Comparison of ENCODE assay signal across 22 mouse cellular contexts in the genomic region with DNA sequence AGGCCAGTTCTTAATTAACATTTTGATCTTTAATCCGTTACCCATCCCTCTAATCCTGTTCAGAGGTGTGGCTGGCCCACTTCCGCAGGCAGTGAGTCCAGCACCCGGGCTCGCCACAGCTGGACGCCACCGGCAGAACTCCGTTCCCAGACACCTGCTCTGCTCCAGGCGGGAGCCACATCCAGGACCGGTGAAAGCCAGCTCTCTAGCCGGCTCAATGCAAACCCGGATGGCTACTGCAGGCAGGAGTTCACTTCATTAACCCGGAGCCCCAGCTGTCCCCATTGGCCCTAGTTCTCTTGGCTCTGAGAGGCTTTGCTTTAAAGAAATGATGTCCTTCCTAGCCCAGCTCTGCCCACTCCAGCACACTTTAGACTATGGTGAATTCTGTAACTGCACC.
A peak's percentile ranks its signal among the peaks of the same experiment; 100 is the strongest.
DNase-seq lines count a peak whose midpoint lies in the region; ATAC-seq and TF ChIP-seq lines count a peak whose summit lies in the region.
"Had no signal": no experiment of that assay in that cellular context is flagged by ENCODE, and none has a peak within 500 bp of the region (broad histone marks: within the 10 kb centered on the region; RNA-seq: fewer than 3 reads in every experiment).

No protein-coding gene starts in this region.

- H3K9ac ChIP-seq in hindbrain, embryonic 14.5 days: no peak overlapping the region; the same call in 1 of the 2 replicates
- H3K9ac ChIP-seq in hindbrain, embryonic 11.5 days (ENCODE audit: low read depth, low read length): no peak overlapping the region
- H3K9ac ChIP-seq in midbrain, embryonic 16.5 days (ENCODE audit: low read depth, low read length): no peak overlapping the region; the same call in 1 of the 2 replicates
- no peak overlapping the region for H3K9ac ChIP-seq in midbrain, postnatal 0 days (replicated peaks; ENCODE audit: low read length, poor library complexity, severe bottlenecking)
- H3K9ac ChIP-seq: heart, embryonic 13.5 days; limb, embryonic 12.5 days; liver, embryonic 15.5 days; lung, embryonic 15.5 days; neural tube, embryonic 13.5 days had no signal

- no peaks in the 10 kb centered on the region for H3K9me3 ChIP-seq in hindbrain, embryonic 14.5 days (ENCODE audit: control insufficient read depth, low read length)
- H3K9me3 ChIP-seq in hindbrain, embryonic 11.5 days (ENCODE audit: control insufficient read depth, low read length): no peaks in the 10 kb centered on the region
- H3K9me3 ChIP-seq in midbrain, embryonic 10.5 days (replicated peaks): no peaks in the 10 kb centered on the region
- no peaks in the 10 kb centered on the region for H3K9me3 ChIP-seq in midbrain, embryonic 16.5 days (replicated peaks; ENCODE audit: control insufficient read depth, low read length, poor library complexity, severe bottlenecking)
- H3K9me3 ChIP-seq in midbrain, postnatal 0 days (ENCODE audit: low read length): no peaks in the 10 kb centered on the region
- H3K9me3 ChIP-seq: heart, embryonic 13.5 days; limb, embryonic 12.5 days; liver, embryonic 15.5 days; lung, embryonic 15.5 days; neural tube, embryonic 13.5 days had no signal

- TF ChIP-seq POLR2A in cerebellum, adult 2 months (IDR thresholded peaks at IDR 0.05; ENCODE audit: borderline replicate concordance, insufficient read depth, low read length): no peak

- 28% methylated on average over 12 of the region's 12 CpGs for WGBS in cerebellum, adult 2 months
- WGBS in hindbrain, embryonic 14.5 days: 39% methylated on average over 12 of the region's 12 CpGs
- 58% methylated on average over 12 of the region's 12 CpGs for WGBS in hindbrain, embryonic 11.5 days
- 30% methylated on average over 12 of the region's 12 CpGs for WGBS in midbrain, embryonic 10.5 days
- WGBS in midbrain, embryonic 16.5 days: 23% methylated on average over 12 of the region's 12 CpGs
- 32% methylated on average over 12 of the region's 12 CpGs for WGBS in midbrain, postnatal 0 days

- H3K4me3 ChIP-seq in cerebellum, adult 2 months (replicated peaks; ENCODE audit: insufficient read depth, low read depth, low read length): no peak overlapping the region
- H3K4me3 ChIP-seq in hindbrain, embryonic 14.5 days (replicated peaks; ENCODE audit: low read length): no peak overlapping the region
- H3K4me3 ChIP-seq in hindbrain, embryonic 11.5 days (ENCODE audit: low read depth, low read length): no peak overlapping the region
- no peak overlapping the region for H3K4me3 ChIP-seq in midbrain, embryonic 10.5 days
- H3K4me3 ChIP-seq in midbrain, embryonic 16.5 days (ENCODE audit: low read depth, low read length): no peak overlapping the region
- no peak overlapping the region for H3K4me3 ChIP-seq in midbrain, postnatal 0 days (ENCODE audit: low read depth, low read length)
- H3K4me3 ChIP-seq: heart, embryonic 13.5 days; limb, embryonic 12.5 days; liver, embryonic 15.5 days; lung, embryonic 15.5 days; neural tube, embryonic 13.5 days had no signal

- H3K4me1 ChIP-seq in cerebellum, adult 2 months (ENCODE audit: control insufficient read depth, insufficient read depth, low read length): peaks cover 7% of the 10 kb centered on the region
- H3K4me1 ChIP-seq in hindbrain, embryonic 14.5 days (replicated peaks; ENCODE audit: control insufficient read depth, insufficient read depth, low read length): peaks cover 29% of the 10 kb centered on the region
- 0 out of 2 replicates have a peak, but pooled peaks cover 13% of the 10 kb centered on the region for H3K4me1 ChIP-seq in hindbrain, embryonic 11.5 days (replicated peaks; ENCODE audit: control insufficient read depth, insufficient read depth, low read length)
- peaks cover 77% of the 10 kb centered on the region for H3K4me1 ChIP-seq in midbrain, embryonic 10.5 days
- peaks cover 19% of the 10 kb centered on the region; the same call in 1 of the 2 replicates for H3K4me1 ChIP-seq in midbrain, embryonic 16.5 days (ENCODE audit: control insufficient read depth, insufficient read depth, low read length)
- no peaks in the 10 kb centered on the region for H3K4me1 ChIP-seq in midbrain, postnatal 0 days (ENCODE audit: insufficient read depth, low read length)

- H3K27me3 ChIP-seq in cerebellum, adult 2 months (ENCODE audit: control insufficient read depth, insufficient read depth, low read length): no peaks in the 10 kb centered on the region
- H3K27me3 ChIP-seq in hindbrain, embryonic 14.5 days (ENCODE audit: control insufficient read depth, insufficient read depth, low read length): no peaks in the 10 kb centered on the region
- H3K27me3 ChIP-seq in hindbrain, embryonic 11.5 days (ENCODE audit: control insufficient read depth, insufficient read depth, low read length): no peaks in the 10 kb centered on the region
- H3K27me3 ChIP-seq in midbrain, embryonic 10.5 days (ENCODE audit: low read depth, poor library complexity, severe bottlenecking): no peaks in the 10 kb centered on the region
- H3K27me3 ChIP-seq in midbrain, embryonic 16.5 days (ENCODE audit: control insufficient read depth, insufficient read depth, low read depth, low read length): no peaks in the 10 kb centered on the region
- H3K27me3 ChIP-seq in midbrain, postnatal 0 days (ENCODE audit: insufficient read depth, low read length): no peaks in the 10 kb centered on the region
- H3K27me3 ChIP-seq: heart, embryonic 13.5 days; limb, embryonic 12.5 days; liver, embryonic 15.5 days; lung, embryonic 15.5 days; neural tube, embryonic 13.5 days had no signal

- peak; percentile 52 to 60 for DNase-seq in cerebellum, postnatal 14 days
- no peak for DNase-seq in cerebellum, adult 2 months
- no peak for DNase-seq in hindbrain, embryonic 14.5 days (ENCODE audit: low spot score)
- no peak for DNase-seq in hindbrain, embryonic 11.5 days (ENCODE audit: low spot score)
- peak; percentile 25 for DNase-seq in midbrain, embryonic 10.5 days (ENCODE audit: low spot score)
- peak; percentile 50 for DNase-seq in midbrain, postnatal 0 days (ENCODE audit: low spot score)
- DNase-seq in adipocyte (ENCODE audit: low spot score): no peak
- DNase-seq: adrenal gland, postnatal 10 days; cerebellum, adult 11-12 months; gastrocnemius, postnatal 10 days; heart, postnatal 10 days; kidney, adult 18-20 months; layer of hippocampus, adult 9-11 months; right cerebral cortex, postnatal 14 days; thymus, postnatal 14 days had no signal

- H3K4me2 ChIP-seq in hindbrain, embryonic 14.5 days (replicated peaks): no peak overlapping the region
- no peak overlapping the region for H3K4me2 ChIP-seq in hindbrain, embryonic 11.5 days (replicated peaks; ENCODE audit: low read depth, low read length)
- no peak overlapping the region for H3K4me2 ChIP-seq in midbrain, embryonic 16.5 days (ENCODE audit: low read length)
- H3K4me2 ChIP-seq in midbrain, postnatal 0 days (ENCODE audit: low read depth, low read length, poor library complexity, severe bottlenecking): no peak overlapping the region
- H3K4me2 ChIP-seq: heart, embryonic 13.5 days; limb, embryonic 12.5 days; liver, embryonic 15.5 days; lung, embryonic 15.5 days; neural tube, embryonic 13.5 days had no signal

- no peak for TF ChIP-seq CTCF in cerebellum, adult 2 months (IDR thresholded peaks at IDR 0.05; ENCODE audit: borderline replicate concordance, insufficient read depth, low read depth, low read length)
- no peak for TF ChIP-seq CTCF in midbrain, postnatal 0 days (IDR thresholded peaks at IDR 0.05)

- H3K36me3 ChIP-seq in hindbrain, embryonic 14.5 days (replicated peaks; ENCODE audit: control insufficient read depth, insufficient read depth): no peaks in the 10 kb centered on the region
- H3K36me3 ChIP-seq in hindbrain, embryonic 11.5 days (ENCODE audit: control insufficient read depth, insufficient read depth, low read length): no peaks in the 10 kb centered on the region
- H3K36me3 ChIP-seq in midbrain, embryonic 10.5 days: peaks cover 5% of the 10 kb centered on the region; the same call in 1 of the 2 replicates
- H3K36me3 ChIP-seq in midbrain, embryonic 16.5 days (ENCODE audit: control insufficient read depth, insufficient read depth, low read length): no peaks in the 10 kb centered on the region
- H3K36me3 ChIP-seq in midbrain, postnatal 0 days (ENCODE audit: insufficient read depth, low read length): no peaks in the 10 kb centered on the region
- H3K36me3 ChIP-seq: G1E; heart, embryonic 13.5 days; limb, embryonic 12.5 days; liver, embryonic 15.5 days; lung, embryonic 15.5 days; neural tube, embryonic 13.5 days had no signal

- H3K27ac ChIP-seq in cerebellum, adult 2 months (ENCODE audit: insufficient read depth, low read length): no peak overlapping the region
- H3K27ac ChIP-seq in hindbrain, embryonic 14.5 days: 0 out of 2 replicates have a peak overlapping the region, but pooled peaks have one; percentile 7
- H3K27ac ChIP-seq in hindbrain, embryonic 11.5 days (ENCODE audit: low read depth, low read length): no peak overlapping the region
- H3K27ac ChIP-seq in midbrain, embryonic 10.5 days (replicated peaks): 0 out of 2 replicates have a peak overlapping the region, but pooled peaks have one; percentile 39
- H3K27ac ChIP-seq in midbrain, embryonic 16.5 days (ENCODE audit: low read length): no peak overlapping the region; the same call in 1 of the 2 replicates
- H3K27ac ChIP-seq in midbrain, postnatal 0 days (ENCODE audit: low read depth, low read length): no peak overlapping the region
- H3K27ac ChIP-seq: heart, embryonic 13.5 days; liver, embryonic 15.5 days; lung, embryonic 15.5 days; neural tube, embryonic 13.5 days had no signal

- ATAC-seq in hindbrain, embryonic 14.5 days (ENCODE audit: low FRiP score): no peak
- no peak for ATAC-seq in hindbrain, embryonic 11.5 days (ENCODE audit: low FRiP score)
- ATAC-seq in midbrain, embryonic 16.5 days: no peak
- 0 out of 2 replicates have a peak, but pooled peaks have one; percentile 10 for ATAC-seq in midbrain, postnatal 0 days (ENCODE audit: low FRiP score)

Comparison
In these comparisons a context has a peak if more than half of its experiments do, and no peak if none do; other contexts are left out.
1. DNase-seq: peak in cerebellum, postnatal 14 days (2 of 2), midbrain, embryonic 10.5 days (single experiment) and midbrain, postnatal 0 days (single experiment); none in cerebellum, adult 2 months (0 of 2), hindbrain, embryonic 14.5 days (single experiment), hindbrain, embryonic 11.5 days (single experiment) and adipocyte (single experiment).
2. H3K27ac ChIP-seq: peak in hindbrain, embryonic 14.5 days (single experiment) and midbrain, embryonic 10.5 days (single experiment); none in cerebellum, adult 2 months (single experiment), hindbrain, embryonic 11.5 days (single experiment), midbrain, embryonic 16.5 days (single experiment) and midbrain, postnatal 0 days (single experiment).